Mouse (Mus musculus): ENCODE results near the gene Pxmp4.

The Pxmp4 gene

DNA sequence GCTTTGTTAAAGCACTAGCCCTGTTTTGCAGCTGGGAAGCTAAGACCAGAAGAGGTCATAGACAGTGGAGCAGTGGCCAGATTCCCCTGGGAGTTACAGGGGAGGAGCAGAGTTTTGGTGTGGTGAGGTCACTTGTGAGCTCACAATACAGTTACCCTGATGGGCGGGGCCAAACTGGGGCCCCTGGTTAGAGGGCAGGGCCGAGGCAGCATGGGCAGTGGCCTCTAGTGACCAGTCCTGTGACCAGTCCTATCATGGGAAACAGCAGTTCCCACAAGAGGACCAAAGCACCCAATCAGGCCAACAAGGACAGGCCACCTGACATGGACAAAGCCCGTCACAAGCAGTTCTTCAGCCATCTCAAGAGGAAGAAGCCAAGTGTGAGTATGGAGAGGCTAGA lies 54.8 kb downstream of the Pxmp4 start:
- no peak for DNase-seq (ENCODE audit: low read depth, low spot score)

DNA sequence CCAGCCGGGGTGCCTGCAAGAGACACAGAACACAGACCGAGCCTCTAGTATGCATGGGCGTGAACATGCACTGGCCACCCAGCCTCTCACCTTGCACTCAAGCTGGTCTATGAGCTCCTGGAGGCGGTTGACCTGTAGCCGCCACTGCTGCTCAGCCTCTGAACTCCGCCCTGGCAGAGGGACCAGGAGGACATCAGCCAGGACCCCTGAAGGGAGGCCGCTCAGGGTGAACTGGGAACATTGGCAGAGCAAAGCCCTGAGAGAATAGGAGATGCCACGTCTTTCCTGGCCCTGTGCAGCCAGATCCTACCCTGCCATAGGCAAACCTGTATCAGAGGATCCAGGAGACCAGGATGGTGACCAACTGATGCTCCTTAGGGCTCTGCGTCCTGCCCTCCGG lies 56.8 kb downstream of the Pxmp4 start, which contains the start of gene 1700003F12Rik:
TSS of gene 1700003F12Rik (plus strand) at position 375 of the 400 bp plus-strand sequence.
- no peak for DNase-seq (ENCODE audit: low read depth, low spot score)

DNA sequence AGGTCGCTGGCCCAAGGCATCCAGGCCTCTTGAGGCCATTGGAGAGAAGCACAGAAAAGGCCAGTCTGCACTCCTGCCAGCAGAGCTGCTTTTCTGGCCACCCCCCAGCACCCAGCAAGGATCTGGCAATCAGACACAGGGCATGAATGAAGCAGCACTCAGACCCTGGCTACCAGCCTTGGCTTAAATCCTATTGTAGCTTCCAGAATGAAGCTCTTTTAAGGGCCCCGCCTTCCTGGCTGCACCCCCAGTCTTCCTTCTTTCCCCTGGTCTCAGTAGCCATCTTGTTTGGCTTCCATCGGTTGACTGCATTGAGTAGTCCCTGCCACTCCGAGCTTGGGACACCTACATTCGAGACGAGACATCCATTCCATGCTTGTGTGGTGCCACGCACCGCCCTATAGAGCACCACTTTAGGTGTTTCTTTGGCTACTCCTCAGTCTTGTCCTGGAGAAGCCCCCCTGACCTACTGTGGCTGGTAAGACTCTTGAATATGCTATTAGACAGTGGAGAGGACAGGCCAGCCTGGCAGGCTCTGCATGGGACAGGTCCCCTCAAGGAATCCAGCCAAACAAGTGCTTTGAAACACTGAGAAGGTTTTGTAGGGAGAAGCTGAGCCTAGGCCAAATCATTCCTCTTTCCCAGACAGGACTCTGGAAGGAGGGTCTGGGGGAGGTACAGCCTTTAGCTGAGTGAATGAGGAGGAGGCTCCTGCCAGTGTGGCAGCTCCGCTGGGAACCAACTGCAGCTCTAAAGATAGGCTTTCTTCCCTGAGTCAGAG lies 59.8 kb downstream of the Pxmp4 start:
- DNase-seq (ENCODE audit: low read depth, low spot score): no peak

DNA sequence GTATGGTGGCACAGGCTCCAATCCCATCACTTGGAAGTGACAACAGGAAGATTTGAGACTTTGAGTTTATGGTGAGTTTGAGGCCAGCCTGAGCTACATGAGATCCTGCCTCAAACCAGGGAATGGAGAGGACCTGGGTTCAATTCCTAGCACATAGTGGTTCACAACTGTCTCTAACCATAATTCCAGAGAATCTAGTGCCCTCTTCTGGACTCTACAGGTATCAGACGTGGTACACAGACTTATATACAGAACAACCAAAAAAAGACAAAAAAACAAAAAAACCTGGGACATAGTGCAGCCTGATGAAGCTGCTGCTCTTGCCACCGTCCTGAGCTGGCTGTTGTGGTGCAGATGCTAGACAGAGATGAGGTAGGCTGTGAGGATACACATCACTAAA lies 61.9 kb downstream of the Pxmp4 start:
- no peak for DNase-seq (ENCODE audit: low read depth, low spot score)

DNA sequence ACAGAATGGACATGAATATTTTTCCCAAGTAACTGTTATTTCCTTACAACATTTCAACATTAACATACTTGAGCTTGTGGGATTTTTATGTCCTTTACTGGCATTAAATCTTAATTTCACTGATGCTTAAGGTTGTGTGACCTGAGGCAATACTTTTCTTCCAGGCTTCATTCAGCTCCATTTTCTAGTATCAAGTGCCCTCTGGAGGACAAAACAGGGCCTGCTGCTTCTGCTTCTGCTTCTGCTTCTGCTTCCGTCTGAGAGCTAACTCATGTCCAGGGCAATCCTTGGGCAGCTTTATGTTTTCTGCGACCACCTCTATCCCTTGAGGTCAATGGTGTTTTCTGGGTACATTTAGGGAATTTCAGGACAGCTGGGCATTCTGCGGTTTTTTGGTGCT lies 63.8 kb downstream of the Pxmp4 start:
- no peak for DNase-seq (ENCODE audit: low read depth, low spot score)

DNA sequence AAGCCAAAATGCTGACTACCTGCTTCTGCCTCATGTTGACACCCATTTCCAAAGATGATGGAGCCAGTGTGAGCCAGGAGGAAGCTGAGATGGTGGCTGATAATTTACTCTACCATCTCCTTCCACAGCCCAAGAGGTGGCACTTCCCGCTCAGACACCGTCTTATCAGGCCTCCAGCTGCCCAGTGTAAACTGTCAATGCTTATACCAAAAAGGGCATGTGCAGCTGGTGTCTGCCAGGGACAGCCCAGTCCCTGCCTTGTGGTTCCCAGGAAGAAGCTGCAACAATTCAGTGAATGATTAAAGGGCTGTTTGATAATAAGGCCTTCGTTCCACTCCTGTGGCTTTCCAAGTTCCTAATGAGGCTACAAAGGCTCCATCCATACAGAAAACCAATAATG lies 64.8 kb downstream of the Pxmp4 start:
- no peak for DNase-seq (ENCODE audit: low read depth, low spot score)

DNA sequence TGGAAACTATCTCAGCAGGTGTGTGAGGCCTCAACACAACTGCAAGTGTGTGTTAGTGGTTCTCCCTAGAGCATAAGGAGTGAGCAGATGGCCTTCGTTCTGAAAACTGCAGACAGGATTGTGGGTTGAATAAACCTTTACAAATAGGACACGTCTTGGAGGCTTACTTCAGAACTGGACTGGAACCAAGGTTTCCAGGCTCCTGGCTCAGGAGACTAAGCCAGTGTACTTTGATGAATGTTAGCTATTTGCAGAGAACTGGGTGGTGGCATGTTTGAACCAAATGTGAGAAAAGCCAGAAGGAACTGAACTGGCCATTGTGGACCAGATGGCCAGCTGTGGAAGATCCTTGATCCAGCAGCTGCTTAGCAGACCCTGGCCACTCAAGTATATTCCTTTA lies 65.2 kb downstream of the Pxmp4 start:
- no peak for DNase-seq (ENCODE audit: low read depth, low spot score)

Data from retina, postnatal 7 days (tissue).